Mouse (Mus musculus): ENCODE results near the gene Fam241a. TPM values are rescaled to one million over a fixed set of nuclear protein-coding genes. Genes with fewer than 3 reads are reported as not detected.

Gene Fam241a
- polyA plus RNA-seq, 1 experiment: not detected

- TF ChIP-seq POLR2A (IDR thresholded peaks at IDR 0.05; ENCODE audit: insufficient read depth, low read depth, low read length): no peak
- no peak for TF ChIP-seq CTCF (IDR thresholded peaks at IDR 0.05; ENCODE audit: insufficient read depth, low read depth, low read length)
- no peak overlapping the region for H3K27ac ChIP-seq (ENCODE audit: insufficient read depth, low read depth, low read length)
- H3K4me3 ChIP-seq (ENCODE audit: insufficient read depth, low read depth, low read length): no peak overlapping the region
- no peaks in the 10 kb centered on the region for H3K4me1 ChIP-seq (ENCODE audit: control insufficient read depth, insufficient read depth, low read length)
Measured at GRCm38 (mm10) chr3:127890008-127890407, 6.1 kb downstream of the Fam241a start.

GRCm38 (mm10) chr3:127889570-127889969 lies 6.6 kb downstream of the Fam241a start:
- no peak overlapping the region for H3K4me3 ChIP-seq (ENCODE audit: insufficient read depth, low read depth, low read length)
- no peaks in the 10 kb centered on the region for H3K4me1 ChIP-seq (ENCODE audit: control insufficient read depth, insufficient read depth, low read length)
- TF ChIP-seq CTCF (IDR thresholded peaks at IDR 0.05; ENCODE audit: insufficient read depth, low read depth, low read length) (no peak), POLR2A (IDR thresholded peaks at IDR 0.05; ENCODE audit: insufficient read depth, low read depth, low read length) (no peak)
- 84% methylated on average over 3 of the region's 3 CpGs for WGBS
- no peak overlapping the region for H3K27ac ChIP-seq (ENCODE audit: insufficient read depth, low read depth, low read length)

DNA sequence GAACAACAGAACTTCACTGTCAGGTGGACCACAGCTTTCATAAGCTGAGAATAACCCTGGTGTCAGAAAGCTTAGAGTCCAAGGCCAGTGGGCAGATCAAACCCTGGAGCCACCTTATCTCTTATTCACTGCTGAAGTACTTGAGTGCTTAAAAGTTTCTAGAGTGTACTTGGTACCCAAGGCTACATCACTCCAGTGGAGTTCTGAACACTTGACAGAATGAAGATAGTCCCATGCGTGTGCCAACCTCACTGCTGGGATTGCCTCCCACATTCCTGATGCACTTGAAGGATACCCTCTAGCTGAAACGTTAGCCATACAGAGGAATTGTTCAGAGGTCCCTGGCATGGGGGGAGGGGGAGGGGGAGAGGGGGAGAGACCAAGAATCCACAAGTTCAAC lies 14.4 kb downstream of the Fam241a start:
- no peak overlapping the region for H3K27ac ChIP-seq (ENCODE audit: insufficient read depth, low read depth, low read length)
- H3K4me3 ChIP-seq (ENCODE audit: insufficient read depth, low read depth, low read length): no peak overlapping the region
- WGBS: 76% methylated on average over 2 of the region's 2 CpGs
- H3K4me1 ChIP-seq (ENCODE audit: control insufficient read depth, insufficient read depth, low read length): no peaks in the 10 kb centered on the region
- TF ChIP-seq CTCF (IDR thresholded peaks at IDR 0.05; ENCODE audit: insufficient read depth, low read depth, low read length): no peak

GRCm38 (mm10) chr3:127879968-127880367 lies 16.2 kb downstream of the Fam241a start:
- TF ChIP-seq POLR2A (IDR thresholded peaks at IDR 0.05; ENCODE audit: insufficient read depth, low read depth, low read length) (no peak), CTCF (IDR thresholded peaks at IDR 0.05; ENCODE audit: insufficient read depth, low read depth, low read length) (no peak)
- Histone ChIP-seq H3K4me1 (ENCODE audit: control insufficient read depth, insufficient read depth, low read length) (no peaks in the 10 kb centered on the region), H3K4me3 (ENCODE audit: insufficient read depth, low read depth, low read length) (no peak overlapping the region), H3K27ac (ENCODE audit: insufficient read depth, low read depth, low read length) (no peak overlapping the region)
- WGBS: 92% methylated on average over 3 of the region's 3 CpGs

DNA sequence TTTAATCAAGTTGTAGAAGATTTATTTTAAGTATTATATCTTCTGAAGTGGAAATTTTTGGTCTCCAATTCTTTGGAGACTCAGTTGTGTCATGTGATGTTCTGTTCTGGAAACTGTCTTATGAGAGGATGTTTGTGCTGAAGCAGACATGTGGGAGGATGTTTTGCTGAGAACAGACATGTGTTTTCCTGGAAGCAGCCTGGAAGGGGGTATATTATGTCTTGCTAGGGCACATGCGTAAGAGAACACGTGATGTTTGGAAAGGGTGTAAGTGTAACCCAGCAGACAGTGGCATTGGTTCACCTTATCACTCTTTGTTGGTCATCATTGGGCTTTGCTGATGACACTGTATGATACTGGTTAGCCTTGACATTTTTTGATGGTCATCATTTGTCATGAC lies 20.6 kb downstream of the Fam241a start:
- Histone ChIP-seq H3K4me3 (ENCODE audit: insufficient read depth, low read depth, low read length) (no peak overlapping the region), H3K4me1 (ENCODE audit: control insufficient read depth, insufficient read depth, low read length) (no peaks in the 10 kb centered on the region), H3K27ac (ENCODE audit: insufficient read depth, low read depth, low read length) (no peak overlapping the region)
- 95% methylated on average over 2 of the region's 2 CpGs for WGBS
- no peak for TF ChIP-seq POLR2A (IDR thresholded peaks at IDR 0.05; ENCODE audit: insufficient read depth, low read depth, low read length)
- no peak for TF ChIP-seq CTCF (IDR thresholded peaks at IDR 0.05; ENCODE audit: insufficient read depth, low read depth, low read length)

DNA sequence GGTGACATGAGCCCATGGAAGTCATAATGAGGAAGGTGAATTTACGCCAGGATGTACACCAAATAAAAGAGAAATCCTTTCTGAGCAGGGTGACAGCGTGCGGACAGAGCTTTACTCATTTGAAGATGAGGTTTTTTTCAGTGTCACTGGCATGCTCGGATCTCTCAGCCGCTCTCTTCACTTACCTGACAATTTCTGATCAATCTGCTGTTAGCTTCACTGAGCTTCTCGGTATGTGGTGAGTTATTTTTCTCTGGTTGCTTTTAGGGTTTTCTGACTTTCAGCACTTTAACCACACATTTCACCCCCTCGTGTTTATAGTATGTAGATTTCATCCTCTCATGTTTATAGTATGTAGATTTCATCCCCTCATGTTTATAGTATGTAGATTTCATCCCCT lies 21.1 kb downstream of the Fam241a start:
- no peak overlapping the region for H3K27ac ChIP-seq (ENCODE audit: insufficient read depth, low read depth, low read length)
- 91% methylated on average over 7 of the region's 7 CpGs for WGBS
- H3K4me1 ChIP-seq (ENCODE audit: control insufficient read depth, insufficient read depth, low read length): no peaks in the 10 kb centered on the region
- H3K4me3 ChIP-seq (ENCODE audit: insufficient read depth, low read depth, low read length): no peak overlapping the region
- TF ChIP-seq POLR2A (IDR thresholded peaks at IDR 0.05; ENCODE audit: insufficient read depth, low read depth, low read length): no peak
- TF ChIP-seq CTCF (IDR thresholded peaks at IDR 0.05; ENCODE audit: insufficient read depth, low read depth, low read length): no peak

- H3K4me1 ChIP-seq (ENCODE audit: control insufficient read depth, insufficient read depth, low read length): no peaks in the 10 kb centered on the region
- WGBS: 52% methylated on average over 4 of the region's 4 CpGs
- TF ChIP-seq CTCF (IDR thresholded peaks at IDR 0.05; ENCODE audit: insufficient read depth, low read depth, low read length): no peak
- TF ChIP-seq POLR2A (IDR thresholded peaks at IDR 0.05; ENCODE audit: insufficient read depth, low read depth, low read length): no peak
- no peak overlapping the region for H3K27ac ChIP-seq (ENCODE audit: insufficient read depth, low read depth, low read length)
- no peak overlapping the region for H3K4me3 ChIP-seq (ENCODE audit: insufficient read depth, low read depth, low read length)
Measured at GRCm38 (mm10) chr3:127874254-127874883, 21.8 kb downstream of the Fam241a start.

GRCm38 (mm10) chr3:127871575-127871974 lies 24.5 kb downstream of the Fam241a start:
- Histone ChIP-seq H3K4me3 (ENCODE audit: insufficient read depth, low read depth, low read length) (no peak overlapping the region), H3K4me1 (ENCODE audit: control insufficient read depth, insufficient read depth, low read length) (no peaks in the 10 kb centered on the region), H3K27ac (ENCODE audit: insufficient read depth, low read depth, low read length) (no peak overlapping the region)
- TF ChIP-seq CTCF (IDR thresholded peaks at IDR 0.05; ENCODE audit: insufficient read depth, low read depth, low read length) (no peak), POLR2A (IDR thresholded peaks at IDR 0.05; ENCODE audit: insufficient read depth, low read depth, low read length) (no peak)
- 88% methylated on average over 9 of the region's 9 CpGs for WGBS

GRCm38 (mm10) chr3:127868880-127869279 lies 27.2 kb downstream of the Fam241a start:
- no peaks in the 10 kb centered on the region for H3K4me1 ChIP-seq (ENCODE audit: control insufficient read depth, insufficient read depth, low read length)
- 47% methylated on average over 5 of the region's 5 CpGs for WGBS
- no peak overlapping the region for H3K27ac ChIP-seq (ENCODE audit: insufficient read depth, low read depth, low read length)
- no peak overlapping the region for H3K4me3 ChIP-seq (ENCODE audit: insufficient read depth, low read depth, low read length)
- TF ChIP-seq CTCF (IDR thresholded peaks at IDR 0.05; ENCODE audit: insufficient read depth, low read depth, low read length) (no peak), POLR2A (IDR thresholded peaks at IDR 0.05; ENCODE audit: insufficient read depth, low read depth, low read length) (no peak)

Data from olfactory bulb, adult 2 months (tissue).